Mouse (Mus musculus): ENCODE measurements around the gene Cmah. TPM values are rescaled to one million over a fixed set of nuclear protein-coding genes. Genes with fewer than 3 reads are reported as not detected.
"Not testable (repeated sequence)": the region's sequence is repeated elsewhere in the genome, so short reads cannot be mapped to it uniquely, and the experiment has no call there.

The Cmah gene
- polyA plus RNA-seq, 1 experiment from 2014 or later, result 0.37 TPM

DNA sequence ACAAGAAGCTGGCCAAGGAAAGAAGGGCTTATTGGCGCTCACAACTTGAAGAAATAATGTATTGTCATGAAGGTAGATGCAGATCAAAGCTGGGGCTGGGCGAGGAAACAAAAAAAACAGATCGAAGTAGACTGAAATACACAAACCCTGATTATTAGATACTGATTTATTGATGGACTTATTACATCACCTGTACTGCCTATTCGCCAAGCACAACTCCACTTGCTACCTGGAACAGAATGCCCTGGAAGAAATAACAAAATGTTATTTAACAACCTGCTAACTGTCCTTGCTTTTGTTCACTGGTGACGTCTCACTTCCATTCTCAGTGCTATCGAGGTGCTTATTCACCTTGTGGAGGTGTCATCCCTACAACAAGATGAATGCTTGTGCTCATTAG lies 38.0 kb downstream of the Cmah start:
- Histone ChIP-seq H3K9me3 (ENCODE audit: control insufficient read depth, low read length) (no peaks in the 10 kb centered on the region), H3K4me3 (ENCODE audit: low read depth, low read length) (no peak overlapping the region), H3K4me1 (replicated peaks; ENCODE audit: control insufficient read depth, insufficient read depth, low read length) (no peaks in the 10 kb centered on the region), H3K9ac (ENCODE audit: low read length) (no peak overlapping the region), H3K36me3 (ENCODE audit: control insufficient read depth, insufficient read depth, low read length) (no peaks in the 10 kb centered on the region), H3K27me3 (ENCODE audit: control insufficient read depth, insufficient read depth, low read length) (no peaks in the 10 kb centered on the region), H3K4me2 (ENCODE audit: low read depth, low read length, severe bottlenecking) (no peak overlapping the region), H3K27ac (ENCODE audit: low read depth, low read length) (no peak overlapping the region)
- ATAC-seq (replicated peaks; ENCODE audit: low FRiP score), result no peak
- no peak for DNase-seq (ENCODE audit: low spot score)
- 89% methylated on average over 6 of the region's 6 CpGs for WGBS

DNA sequence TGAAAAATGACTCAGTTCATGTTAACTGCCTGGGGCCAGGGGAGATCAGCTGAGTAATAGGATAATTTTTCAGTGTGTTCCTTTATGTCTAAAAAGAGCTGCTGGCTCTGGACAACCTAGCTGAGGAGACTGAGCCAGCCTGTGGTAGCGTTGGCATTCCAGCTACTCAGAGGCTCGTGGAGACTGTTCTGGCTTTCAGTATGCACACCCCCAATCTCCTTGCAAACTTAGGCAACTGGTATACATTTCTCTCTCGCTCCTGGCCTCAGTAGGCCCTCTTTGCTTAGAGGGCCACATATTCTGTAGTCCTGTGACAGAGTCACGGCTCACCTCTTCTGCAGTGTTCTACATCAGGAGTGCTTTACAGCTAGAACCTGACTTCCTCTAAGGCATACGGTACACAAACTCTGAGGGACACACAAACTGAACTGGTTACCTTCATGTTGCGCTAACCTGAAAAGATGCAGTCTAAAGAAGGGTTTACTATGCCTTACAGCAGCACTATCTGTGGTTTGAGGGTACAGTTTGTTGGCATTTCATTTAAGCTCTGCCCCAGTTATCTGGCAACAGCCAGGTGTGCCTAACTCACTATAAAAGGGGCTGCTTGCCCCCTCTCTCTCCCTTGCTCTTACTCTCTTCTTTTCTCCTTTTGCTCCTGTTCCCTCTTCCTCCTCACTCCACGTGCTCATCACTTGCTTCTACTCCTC lies 45.8 kb downstream of the Cmah start:
- 89% methylated on average over 7 of the region's 7 CpGs for WGBS
- Histone ChIP-seq H3K4me3 (ENCODE audit: low read depth, low read length) (no peak overlapping the region), H3K9ac (ENCODE audit: low read length) (no peak overlapping the region), H3K36me3 (ENCODE audit: control insufficient read depth, insufficient read depth, low read length) (no peaks in the 10 kb centered on the region), H3K27me3 (ENCODE audit: control insufficient read depth, insufficient read depth, low read length) (no peaks in the 10 kb centered on the region), H3K9me3 (ENCODE audit: control insufficient read depth, low read length) (no peaks in the 10 kb centered on the region), H3K27ac (ENCODE audit: low read depth, low read length) (no peak overlapping the region), H3K4me1 (replicated peaks; ENCODE audit: control insufficient read depth, insufficient read depth, low read length) (no peaks in the 10 kb centered on the region), H3K4me2 (ENCODE audit: low read depth, low read length, severe bottlenecking) (no peak overlapping the region)
- no peak for DNase-seq (ENCODE audit: low spot score)
- no peak for ATAC-seq (replicated peaks; ENCODE audit: low FRiP score)

- not testable (repeated sequence) for H3K9ac ChIP-seq (ENCODE audit: low read length); H3K4me1 ChIP-seq (replicated peaks; ENCODE audit: control insufficient read depth, insufficient read depth, low read length); H3K9me3 ChIP-seq (ENCODE audit: control insufficient read depth, low read length); H3K4me3 ChIP-seq (ENCODE audit: low read depth, low read length); H3K27ac ChIP-seq (ENCODE audit: low read depth, low read length); DNase-seq (ENCODE audit: low spot score); H3K27me3 ChIP-seq (ENCODE audit: control insufficient read depth, insufficient read depth, low read length); H3K4me2 ChIP-seq (ENCODE audit: low read depth, low read length, severe bottlenecking); H3K36me3 ChIP-seq (ENCODE audit: control insufficient read depth, insufficient read depth, low read length); ATAC-seq (replicated peaks; ENCODE audit: low FRiP score)
- WGBS, result 85% methylated on average over 6 of the region's 6 CpGs
Observed at GRCm38 (mm10) chr13:24374606-24375005, 47.4 kb downstream of the Cmah start.

DNA sequence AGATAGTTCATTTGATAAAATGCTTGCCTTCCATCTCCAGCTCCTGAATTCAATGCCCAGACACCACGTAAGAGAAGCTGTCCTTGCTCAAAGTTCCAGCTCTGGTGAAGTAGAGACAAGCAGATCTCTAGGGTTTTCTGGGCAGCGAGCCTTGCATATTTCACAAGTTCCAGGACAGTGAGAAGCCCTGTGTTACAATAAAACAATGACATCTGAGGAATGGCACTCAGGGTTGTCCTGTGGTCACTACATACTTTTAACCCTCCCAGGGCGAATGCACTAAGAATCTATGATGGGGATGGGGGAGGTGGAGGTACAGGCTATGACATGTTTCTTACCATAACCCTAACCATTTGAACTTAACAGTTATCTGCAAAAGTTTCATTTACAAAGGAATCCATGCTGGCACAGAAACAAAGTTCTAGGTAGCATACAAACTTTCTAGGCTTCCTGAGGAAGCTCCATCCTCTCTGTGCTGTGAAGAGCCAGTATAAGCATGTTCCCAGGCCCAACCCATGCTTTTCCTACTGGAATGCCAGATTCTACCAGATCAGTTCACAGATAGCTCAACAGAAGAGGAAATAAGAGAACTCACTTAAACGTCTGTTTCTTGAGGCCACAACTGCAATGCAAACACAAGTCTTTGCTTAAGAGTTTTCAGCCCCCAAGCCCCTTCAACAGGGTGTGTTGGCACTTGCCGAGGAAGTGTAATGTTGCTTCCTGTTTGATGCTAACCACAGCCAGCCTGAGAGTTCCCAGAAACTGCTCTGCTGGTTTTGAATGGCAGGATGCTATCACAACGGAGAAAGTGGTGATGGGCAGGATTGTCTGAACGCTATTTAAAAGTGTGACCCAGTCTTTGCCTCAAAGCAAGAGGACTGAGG lies 48.4 kb downstream of the Cmah start:
- no peak for ATAC-seq (replicated peaks; ENCODE audit: low FRiP score)
- Histone ChIP-seq H3K36me3 (ENCODE audit: control insufficient read depth, insufficient read depth, low read length) (no peaks in the 10 kb centered on the region), H3K9ac (ENCODE audit: low read length) (no peak overlapping the region), H3K27ac (ENCODE audit: low read depth, low read length) (no peak overlapping the region), H3K4me2 (ENCODE audit: low read depth, low read length, severe bottlenecking) (no peak overlapping the region), H3K27me3 (ENCODE audit: control insufficient read depth, insufficient read depth, low read length) (no peaks in the 10 kb centered on the region), H3K4me1 (replicated peaks; ENCODE audit: control insufficient read depth, insufficient read depth, low read length) (no peaks in the 10 kb centered on the region), H3K4me3 (ENCODE audit: low read depth, low read length) (no peak overlapping the region), H3K9me3 (ENCODE audit: control insufficient read depth, low read length) (no peaks in the 10 kb centered on the region)
- WGBS, result 82% methylated on average over 7 of the region's 7 CpGs
- no peak for DNase-seq (ENCODE audit: low spot score)

GRCm38 (mm10) chr13:24380713-24381112 lies 53.5 kb downstream of the Cmah start:
- Histone ChIP-seq H3K27ac (ENCODE audit: low read depth, low read length) (no peak overlapping the region), H3K4me2 (ENCODE audit: low read depth, low read length, severe bottlenecking) (no peak overlapping the region), H3K27me3 (ENCODE audit: control insufficient read depth, insufficient read depth, low read length) (no peaks in the 10 kb centered on the region), H3K36me3 (ENCODE audit: control insufficient read depth, insufficient read depth, low read length) (no peaks in the 10 kb centered on the region), H3K9me3 (ENCODE audit: control insufficient read depth, low read length) (no peaks in the 10 kb centered on the region), H3K9ac (ENCODE audit: low read length) (no peak overlapping the region), H3K4me3 (ENCODE audit: low read depth, low read length) (no peak overlapping the region), H3K4me1 (replicated peaks; ENCODE audit: control insufficient read depth, insufficient read depth, low read length) (no peaks in the 10 kb centered on the region; the same call in 1 of the 2 replicates)
- DNase-seq (ENCODE audit: low spot score) (no peak), ATAC-seq (replicated peaks; ENCODE audit: low FRiP score) (no peak)
- WGBS, result 89% methylated on average over 6 of the region's 6 CpGs

- H3K4me1 ChIP-seq (replicated peaks; ENCODE audit: control insufficient read depth, insufficient read depth, low read length), result no peaks in the 10 kb centered on the region; the same call in 1 of the 2 replicates
- no peaks in the 10 kb centered on the region for H3K36me3 ChIP-seq (ENCODE audit: control insufficient read depth, insufficient read depth, low read length)
- no peaks in the 10 kb centered on the region for H3K9me3 ChIP-seq (ENCODE audit: control insufficient read depth, low read length)
- H3K4me2 ChIP-seq (ENCODE audit: low read depth, low read length, severe bottlenecking), result no peak overlapping the region
- H3K27me3 ChIP-seq (ENCODE audit: control insufficient read depth, insufficient read depth, low read length), result no peaks in the 10 kb centered on the region
- H3K27ac ChIP-seq (ENCODE audit: low read depth, low read length), result no peak overlapping the region
- H3K9ac ChIP-seq (ENCODE audit: low read length), result no peak overlapping the region
- 42% methylated on average over 3 of the region's 3 CpGs for WGBS
- H3K4me3 ChIP-seq (ENCODE audit: low read depth, low read length), result no peak overlapping the region
- DNase-seq (ENCODE audit: low spot score), result no peak
- ATAC-seq (replicated peaks; ENCODE audit: low FRiP score), result peak; percentile 67; the same call in 1 of the 2 replicates
Observed at GRCm38 (mm10) chr13:24383885-24384284, 56.7 kb downstream of the Cmah start.

- no peak overlapping the region for H3K27ac ChIP-seq (ENCODE audit: low read depth, low read length)
- WGBS, result 91% methylated on average over 5 of the region's 5 CpGs
- H3K4me1 ChIP-seq (replicated peaks; ENCODE audit: control insufficient read depth, insufficient read depth, low read length), result no peaks in the 10 kb centered on the region
- DNase-seq (ENCODE audit: low spot score) (no peak), ATAC-seq (replicated peaks; ENCODE audit: low FRiP score) (no peak)
- H3K27me3 ChIP-seq (ENCODE audit: control insufficient read depth, insufficient read depth, low read length), result no peaks in the 10 kb centered on the region
- H3K9ac ChIP-seq (ENCODE audit: low read length), result no peak overlapping the region
- no peaks in the 10 kb centered on the region for H3K36me3 ChIP-seq (ENCODE audit: control insufficient read depth, insufficient read depth, low read length)
- H3K4me3 ChIP-seq (ENCODE audit: low read depth, low read length), result no peak overlapping the region
- no peaks in the 10 kb centered on the region for H3K9me3 ChIP-seq (ENCODE audit: control insufficient read depth, low read length)
- H3K4me2 ChIP-seq (ENCODE audit: low read depth, low read length, severe bottlenecking), result no peak overlapping the region
Observed at GRCm38 (mm10) chr13:24391892-24392291, 64.7 kb downstream of the Cmah start.

DNA sequence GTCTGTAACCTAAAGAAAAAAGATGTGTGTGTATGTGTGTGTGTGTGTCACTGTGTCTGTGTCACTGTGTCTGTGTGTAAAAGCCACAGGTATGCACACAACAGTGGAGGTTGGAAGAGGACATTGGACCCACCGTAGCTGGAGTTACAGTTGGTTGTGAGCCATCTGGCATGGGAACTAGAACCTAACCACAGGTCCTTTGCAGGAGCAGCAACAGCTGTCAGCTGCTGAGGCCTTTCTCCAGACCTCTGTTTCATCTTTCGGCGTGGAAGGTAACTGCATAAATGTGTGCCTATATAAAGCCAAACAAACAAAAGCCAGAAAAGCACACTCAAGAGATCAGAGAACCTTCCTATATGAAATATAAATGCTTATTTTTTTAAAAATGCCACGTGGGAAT lies 65.5 kb downstream of the Cmah start:
- Histone ChIP-seq H3K4me1 (replicated peaks; ENCODE audit: control insufficient read depth, insufficient read depth, low read length) (no peaks in the 10 kb centered on the region), H3K27me3 (ENCODE audit: control insufficient read depth, insufficient read depth, low read length) (no peaks in the 10 kb centered on the region), H3K9me3 (ENCODE audit: control insufficient read depth, low read length) (no peaks in the 10 kb centered on the region), H3K36me3 (ENCODE audit: control insufficient read depth, insufficient read depth, low read length) (no peaks in the 10 kb centered on the region), H3K4me2 (ENCODE audit: low read depth, low read length, severe bottlenecking) (no peak overlapping the region), H3K27ac (ENCODE audit: low read depth, low read length) (no peak overlapping the region), H3K4me3 (ENCODE audit: low read depth, low read length) (no peak overlapping the region), H3K9ac (ENCODE audit: low read length) (no peak overlapping the region)
- ATAC-seq (replicated peaks; ENCODE audit: low FRiP score), result no peak
- DNase-seq (ENCODE audit: low spot score), result no peak
- WGBS, result 67% methylated on average over 4 of the region's 4 CpGs

Data from forebrain, embryonic 11.5 days (tissue).